Mouse (Mus musculus) retina, adult 2 months (tissue): ENCODE results near the gene Zfp874a.
"Not testable (repeated sequence)": the region's sequence is repeated elsewhere in the genome, so short reads cannot be mapped to it uniquely, and the experiment has no call there.

Source experiments
- DNase-seq: peaks from one replicate; pipeline ENCODE4 v3.0.0-alpha.2; 2012; ENCODE audit warnings: low read depth, low spot score

Zfp874a gene

GRCm38 (mm10) chr13:67376255-67376654 lies 75.2 kb downstream of the Zfp874a start:
- not testable (repeated sequence) for DNase-seq

- not testable (repeated sequence) for DNase-seq
Measured at GRCm38 (mm10) chr13:67375050-67375911, 76.1 kb downstream of the Zfp874a start, which contains the start of the genes Gm28041 and Zfp456. Gm28041 (minus strand) TSS chr13:67375733. Zfp456 (minus strand) TSS chr13:67375810.
